Mouse (Mus musculus) erythroblast, embryonic 14.5 days (primary cell): Measurements from ENCODE around the gene Olfr878. TPM values are rescaled to one million over a fixed set of nuclear protein-coding genes. Genes with fewer than 3 reads are reported as not detected.

Experiments used
- H3K27me3 ChIP-seq: 2 replicates; pipeline ENCODE4 v1.6.1; 2012; ENCODE audit warnings: inconsistent platforms; ENCODE audit not compliant: control insufficient read depth
- H3K36me3 ChIP-seq: 2 replicates; pipeline ENCODE4 v1.6.1; 2012; ENCODE audit warnings: mild to moderate bottlenecking, inconsistent platforms; ENCODE audit not compliant: control insufficient read depth
- H3K4me1 ChIP-seq: 2 replicates; pipeline ENCODE4 v1.6.1; 2012; ENCODE audit warnings: inconsistent platforms; ENCODE audit not compliant: control insufficient read depth
- H3K4me3 ChIP-seq: replicated peaks from 2 replicates; pipeline ENCODE3; 2012; ENCODE audit warnings: moderate library complexity, mild to moderate bottlenecking, inconsistent platforms
- H3K9me3 ChIP-seq: 2 replicates; pipeline ENCODE4 v1.6.1; 2012; ENCODE audit warnings: low read length, inconsistent platforms, mixed read lengths; ENCODE audit not compliant: control insufficient read depth
- GATA1 ChIP-seq: IDR thresholded peaks from 2 replicates; pipeline ENCODE4 v1.6.1; 2012; ENCODE audit warnings: low read length, inconsistent platforms, mixed read lengths
- TAL1 ChIP-seq: IDR thresholded peaks from 3 replicates; pipeline ENCODE4 v1.6.1; 2012; ENCODE audit warnings: low read length, inconsistent platforms, mixed read lengths
- polyA plus RNA-seq: library from polyadenylated mRNA; stranded (reverse); fragments of >175 nt; gene quantifications from 2 replicates; pipeline ENCODE4 v1.2.3, GENCODE M21; 2012

Olfr878 gene
- not detected in 2 replicates for polyA plus RNA-seq

DNA sequence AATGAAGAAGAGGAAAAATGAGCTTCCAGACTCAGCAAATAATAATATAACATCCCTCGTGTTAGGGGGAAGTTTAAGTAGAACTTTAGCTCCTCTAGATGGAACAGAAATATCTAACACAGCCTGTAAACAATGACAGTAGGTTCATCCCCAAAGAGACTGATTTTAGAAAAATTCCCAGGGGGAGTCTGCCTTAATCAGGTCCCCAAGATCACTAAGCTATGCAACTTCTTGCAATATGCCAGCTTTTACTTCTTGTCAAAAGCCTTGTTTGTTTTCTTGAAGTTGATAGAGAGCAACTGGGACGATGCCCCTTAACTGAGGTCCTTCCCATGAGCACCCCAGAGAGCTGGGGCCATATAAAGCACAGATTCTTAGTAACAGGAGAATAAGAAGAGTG lies at the start of gene Olfr878:
TSS of gene Olfr878 (plus strand) at position 301 of the 400 bp plus-strand sequence.
- Histone ChIP-seq H3K4me1 (no peaks in the 10 kb centered on the region), H3K36me3 (no peaks in the 10 kb centered on the region), H3K27me3 (no peaks in the 10 kb centered on the region), H3K4me3 (no peak within 1 kb of the TSS), H3K9me3 (no peaks in the 10 kb centered on the region)
- TF ChIP-seq TAL1: no peak
- no peak for TF ChIP-seq GATA1

DNA sequence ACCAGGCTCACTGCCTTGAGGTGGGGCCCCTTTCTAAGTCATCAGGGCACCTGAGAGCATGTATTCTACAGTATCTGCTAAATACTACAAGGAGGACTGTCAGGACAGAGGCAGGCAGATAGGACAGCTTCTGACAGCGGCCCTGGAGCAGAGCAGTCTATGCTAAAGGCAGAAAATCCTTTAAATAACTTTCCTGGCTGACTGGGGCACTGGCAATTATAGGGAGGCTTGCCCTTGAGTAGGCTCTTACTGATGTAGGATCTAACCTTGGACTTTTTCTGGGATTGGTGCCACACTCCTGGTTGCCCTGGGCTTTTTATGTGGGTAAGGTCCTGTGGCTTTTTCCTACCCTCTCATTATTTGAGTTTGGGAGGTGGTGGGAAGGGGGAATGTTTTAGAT lies 47.4 kb upstream of the Olfr878 start:
- H3K36me3 ChIP-seq: no peaks in the 10 kb centered on the region
- H3K4me3 ChIP-seq: no peak overlapping the region
- no peaks in the 10 kb centered on the region for H3K9me3 ChIP-seq
- H3K4me1 ChIP-seq: no peaks in the 10 kb centered on the region
- TF ChIP-seq GATA1: no peak
- TF ChIP-seq TAL1: no peak
- H3K27me3 ChIP-seq: no peaks in the 10 kb centered on the region

DNA sequence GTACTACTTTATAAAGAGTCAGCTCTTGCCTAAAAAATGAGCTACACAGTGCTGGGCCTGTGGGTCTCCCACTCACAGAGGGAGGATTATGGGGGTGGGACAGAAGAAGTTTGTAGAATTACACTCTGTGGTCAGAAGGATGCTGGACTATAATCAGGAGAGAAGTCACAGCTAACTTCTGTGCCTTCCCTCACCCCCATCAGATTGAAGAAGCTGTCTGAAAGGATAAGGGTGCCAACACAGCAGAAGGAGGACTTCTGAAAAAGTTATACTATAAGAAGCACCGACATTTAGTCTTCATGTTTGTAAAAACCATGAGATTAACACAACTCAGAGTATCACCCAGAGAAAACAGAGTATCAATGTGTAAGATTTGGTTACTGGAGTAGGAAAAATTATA lies 46.5 kb upstream of the Olfr878 start:
- H3K27me3 ChIP-seq: no peaks in the 10 kb centered on the region
- H3K9me3 ChIP-seq: no peaks in the 10 kb centered on the region
- no peaks in the 10 kb centered on the region for H3K4me1 ChIP-seq
- TF ChIP-seq GATA1 (no peak), TAL1 (no peak)
- no peaks in the 10 kb centered on the region for H3K36me3 ChIP-seq
- H3K4me3 ChIP-seq: no peak overlapping the region

DNA sequence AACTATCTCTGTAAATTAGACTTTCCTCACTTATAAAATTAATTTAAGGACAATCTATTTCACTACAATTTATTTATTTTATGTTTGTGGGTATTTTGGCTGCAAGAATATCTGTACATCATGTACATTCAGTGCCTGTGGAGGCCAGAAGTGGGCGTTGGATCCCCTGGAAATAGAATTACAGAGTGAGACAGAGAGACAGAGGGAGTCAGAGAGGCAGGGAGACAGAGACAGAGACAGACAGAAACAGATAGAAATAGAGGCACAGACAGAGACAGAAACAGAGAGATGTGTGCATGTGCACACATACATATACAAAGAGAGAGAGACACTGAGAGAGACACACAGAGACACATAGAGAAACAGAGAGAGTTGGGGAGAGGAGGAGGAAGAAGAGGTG lies 46.1 kb upstream of the Olfr878 start:
- H3K4me1 ChIP-seq: no peaks in the 10 kb centered on the region
- H3K36me3 ChIP-seq: no peaks in the 10 kb centered on the region
- H3K9me3 ChIP-seq: no peaks in the 10 kb centered on the region
- no peak for TF ChIP-seq GATA1
- TF ChIP-seq TAL1: no peak
- no peaks in the 10 kb centered on the region for H3K27me3 ChIP-seq
- H3K4me3 ChIP-seq: no peak overlapping the region

DNA sequence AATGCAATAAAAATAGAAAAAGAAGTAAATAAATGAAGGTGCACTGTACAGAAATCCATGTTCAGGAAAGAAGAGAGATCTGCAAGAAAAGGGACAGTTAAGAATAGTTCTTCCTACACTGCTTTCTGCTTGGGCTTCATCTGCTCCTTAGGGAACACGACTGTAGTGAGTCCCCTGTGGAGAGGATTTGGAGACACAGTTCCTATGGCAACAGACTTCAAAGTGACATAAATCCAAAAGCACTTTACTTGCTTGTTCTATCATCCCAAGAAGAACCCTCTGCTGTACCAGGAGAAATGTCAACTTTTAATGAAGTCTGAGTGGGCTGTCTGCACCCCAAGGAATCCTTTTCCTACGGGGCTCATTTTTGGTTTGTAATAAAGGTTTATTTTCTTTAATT lies 26.7 kb upstream of the Olfr878 start:
- Histone ChIP-seq H3K27me3 (no peaks in the 10 kb centered on the region), H3K4me1 (no peaks in the 10 kb centered on the region)
- TF ChIP-seq GATA1 (no peak), TAL1 (no peak)

DNA sequence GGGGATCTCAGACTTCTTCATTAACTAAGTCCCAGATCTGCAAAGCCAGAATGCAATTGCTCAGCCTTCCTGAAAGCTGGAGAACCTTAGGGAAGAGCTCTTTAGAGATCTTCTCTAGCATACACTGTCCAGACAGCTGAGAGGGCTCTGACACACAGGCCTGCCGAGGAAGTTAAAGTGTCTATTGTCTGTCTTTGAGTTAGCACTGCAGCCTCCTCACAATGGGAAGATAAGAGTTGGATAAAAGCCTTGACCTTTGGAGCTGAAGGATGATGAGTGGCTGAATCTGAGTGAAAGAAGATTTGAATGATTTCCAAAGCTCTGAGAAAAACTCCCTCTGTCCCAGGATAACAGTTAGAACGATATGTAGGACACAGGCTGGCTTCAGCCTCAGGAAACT lies 21.0 kb upstream of the Olfr878 start, which contains the start of gene Olfr145:
TSS of gene Olfr145 (plus strand) at position 64 of the 400 bp plus-strand sequence.
- no peaks in the 10 kb centered on the region for H3K36me3 ChIP-seq
- no peaks in the 10 kb centered on the region for H3K9me3 ChIP-seq

More for the DNA sequence above, 26.7 kb upstream of the Olfr878 start:
- no peak overlapping the region for H3K4me3 ChIP-seq
- no peaks in the 10 kb centered on the region for H3K9me3 ChIP-seq
- H3K36me3 ChIP-seq: no peaks in the 10 kb centered on the region

DNA sequence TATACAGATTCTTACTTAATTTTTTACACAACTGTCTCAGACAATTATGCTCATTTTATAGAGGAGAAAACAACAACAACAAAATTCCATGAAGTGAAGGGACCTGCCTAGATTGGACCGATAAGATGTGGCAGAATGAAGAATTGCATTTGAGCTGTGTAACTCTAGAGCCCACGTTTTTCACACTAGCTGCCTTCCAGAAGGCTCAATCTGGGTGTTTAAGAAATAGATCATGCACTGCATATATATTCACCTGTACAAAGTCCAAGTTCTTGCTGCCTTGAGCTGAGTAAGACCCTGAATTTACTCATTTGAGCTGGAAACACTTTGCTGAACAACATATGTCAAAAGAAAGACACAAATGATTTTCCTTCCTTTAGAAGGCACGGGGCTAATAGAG lies 12.1 kb upstream of the Olfr878 start:
- Histone ChIP-seq H3K4me3 (no peak overlapping the region), H3K9me3 (no peaks in the 10 kb centered on the region), H3K4me1 (no peaks in the 10 kb centered on the region), H3K36me3 (no peaks in the 10 kb centered on the region), H3K27me3 (no peaks in the 10 kb centered on the region)
- TF ChIP-seq TAL1 (no peak), GATA1 (no peak)

More for the DNA sequence above, 21.0 kb upstream of the Olfr878 start, which contains the start of gene Olfr145:
- Histone ChIP-seq H3K4me1 (no peaks in the 10 kb centered on the region), H3K4me3 (no peak within 1 kb of the TSS), H3K27me3 (no peaks in the 10 kb centered on the region)
- TF ChIP-seq GATA1 (no peak), TAL1 (no peak)

DNA sequence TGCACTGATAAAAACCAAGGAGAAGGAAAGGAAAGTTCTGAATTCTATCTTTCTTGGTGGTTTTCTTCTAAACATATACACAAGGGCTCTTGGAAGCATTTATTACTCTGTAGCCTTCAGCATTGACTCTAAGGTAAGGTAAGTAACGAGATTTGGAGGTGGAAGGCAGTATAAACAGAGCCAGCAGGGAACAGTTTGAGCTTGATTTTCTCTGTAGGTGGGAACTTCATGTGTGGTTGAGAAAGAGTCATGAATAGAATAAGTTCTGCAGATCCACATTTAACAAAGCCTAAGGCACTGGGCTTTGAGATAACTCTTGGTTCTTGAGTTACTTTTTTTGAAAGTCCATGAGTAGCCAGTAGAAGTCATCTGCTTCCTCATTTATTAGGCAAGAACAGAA lies 378 bp downstream of the Olfr878 start:
- TF ChIP-seq GATA1 (no peak), TAL1 (no peak)
- Histone ChIP-seq H3K36me3 (no peaks in the 10 kb centered on the region), H3K9me3 (no peaks in the 10 kb centered on the region), H3K4me1 (no peaks in the 10 kb centered on the region), H3K4me3 (no peak overlapping the region), H3K27me3 (no peaks in the 10 kb centered on the region)

DNA sequence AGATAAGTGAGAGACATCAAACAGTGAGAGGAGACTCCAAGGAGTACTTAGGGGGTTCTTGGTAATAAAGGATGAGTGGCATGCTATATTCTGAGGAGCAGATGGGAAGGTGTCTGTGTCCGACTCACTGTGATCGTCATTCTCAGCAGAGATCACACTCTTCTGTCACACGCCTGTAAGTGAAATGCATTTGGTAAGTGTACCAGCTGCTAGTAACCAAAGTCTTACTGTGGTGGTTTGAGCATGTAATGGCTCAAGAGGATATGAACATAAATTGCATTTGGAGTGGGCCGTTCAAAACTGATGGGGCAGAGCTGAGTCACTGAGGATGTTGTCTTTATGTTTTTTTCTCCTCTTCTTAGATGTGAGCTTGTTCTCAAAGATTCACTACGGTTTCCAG lies 6.6 kb downstream of the Olfr878 start:
- TF ChIP-seq GATA1: no peak
- no peak for TF ChIP-seq TAL1
- no peaks in the 10 kb centered on the region for H3K4me1 ChIP-seq
- H3K4me3 ChIP-seq: no peak overlapping the region
- H3K36me3 ChIP-seq: no peaks in the 10 kb centered on the region
- H3K27me3 ChIP-seq: no peaks in the 10 kb centered on the region
- no peaks in the 10 kb centered on the region for H3K9me3 ChIP-seq

DNA sequence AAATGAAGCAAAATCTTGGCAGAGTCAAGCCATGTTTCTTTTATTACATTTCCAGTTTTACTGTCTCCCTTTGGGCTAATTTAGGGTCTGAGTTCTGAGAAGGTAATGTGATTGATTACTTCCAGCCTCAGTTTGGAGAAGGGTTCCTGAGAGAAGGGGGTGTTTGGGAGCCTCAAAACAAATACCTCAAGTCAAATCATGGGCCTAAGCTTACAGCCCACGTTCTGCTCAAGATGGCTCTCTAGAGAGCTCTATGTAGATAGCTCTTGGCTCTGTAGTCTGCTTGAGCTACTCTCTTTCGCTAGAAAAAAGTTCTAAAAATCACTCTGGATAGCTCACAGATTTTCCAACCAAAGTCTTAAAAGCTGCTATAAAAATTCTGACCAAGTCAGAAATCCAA lies 7.8 kb downstream of the Olfr878 start:
- no peak overlapping the region for H3K4me3 ChIP-seq
- H3K4me1 ChIP-seq: no peaks in the 10 kb centered on the region
- no peaks in the 10 kb centered on the region for H3K36me3 ChIP-seq
- no peaks in the 10 kb centered on the region for H3K9me3 ChIP-seq
- no peak for TF ChIP-seq GATA1
- no peak for TF ChIP-seq TAL1
- no peaks in the 10 kb centered on the region for H3K27me3 ChIP-seq
